Mouse (Mus musculus): ENCODE data around the gene Itgb4.

DNA sequence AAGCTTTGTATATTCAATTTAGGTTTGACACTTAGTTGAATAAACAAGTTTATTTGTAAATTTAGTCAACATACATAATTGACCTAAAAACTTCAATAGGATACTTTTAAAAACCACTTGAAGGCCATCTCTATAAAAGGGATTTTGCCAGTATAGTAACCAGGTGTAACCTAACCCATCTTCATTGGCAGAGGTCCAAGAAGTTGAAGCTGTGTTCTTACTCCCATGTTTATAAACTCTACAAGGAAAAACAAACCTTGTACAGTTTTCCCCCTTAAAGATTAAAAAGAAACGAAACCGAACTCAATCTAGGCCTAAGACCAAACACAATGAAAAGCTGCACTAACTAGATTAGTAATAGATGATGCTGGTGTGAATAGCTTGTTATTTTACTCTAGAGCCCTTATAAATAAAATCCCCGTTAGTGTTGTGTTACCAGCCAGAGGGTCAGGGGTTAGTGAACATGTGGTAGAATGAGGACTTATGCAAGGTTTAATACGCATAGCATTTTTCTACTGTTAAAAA is 47.8 kb downstream of the Itgb4 start:
- TF ChIP-seq CTCF (IDR thresholded peaks at IDR 0.05; ENCODE audit: low read depth, low read length) (no peak), POLR2A (IDR thresholded peaks at IDR 0.05; ENCODE audit: borderline replicate concordance, low read depth, low read length) (no peak)
